ENCODE assay signal across 10 mouse cellular contexts in the genomic region with DNA sequence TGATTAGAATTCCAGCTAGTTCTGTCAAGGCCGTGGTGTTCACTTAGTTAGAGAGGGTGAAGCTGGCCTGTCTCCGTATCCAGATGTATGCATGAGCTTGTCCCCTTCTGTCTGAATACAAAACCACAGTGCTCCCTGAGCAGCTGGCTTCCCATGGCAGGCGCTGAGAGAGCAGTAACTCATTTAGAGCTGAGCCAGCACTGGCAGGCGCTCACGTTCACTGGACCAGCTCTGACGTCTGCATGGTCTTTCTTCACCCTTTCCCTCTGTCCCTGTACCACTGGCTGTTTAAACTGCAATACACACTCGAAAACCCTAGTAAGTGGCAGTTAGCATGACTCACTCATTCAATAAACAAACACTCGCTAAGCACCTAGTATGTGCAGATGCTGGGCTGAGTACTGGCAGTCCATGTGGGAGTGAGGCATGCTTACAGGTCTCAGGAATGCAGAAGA. TPM values are rescaled to one million over a fixed set of nuclear protein-coding genes. Genes with fewer than 3 reads are reported as not detected.
DNase-seq lines count a peak whose midpoint lies in the region; ATAC-seq lines count a peak whose summit lies in the region.
"Had no signal": no experiment of that assay in that cellular context is flagged by ENCODE, and none has a peak within 500 bp of the region (broad histone marks: within the 10 kb centered on the region; RNA-seq: fewer than 3 reads in every experiment).

No protein-coding gene starts in this region.

- peak; percentile 14 for DNase-seq in cerebellum, adult 11-12 months
- no peak for DNase-seq in cerebellum, adult 8-10 months
- peak; percentile 59 for DNase-seq in adipocyte (ENCODE audit: low spot score)
- peak; percentile 82 to 87 for DNase-seq in lung, adult 18-20 months
- no peak for DNase-seq in natural killer cell, adult 2 months (ENCODE audit: low spot score in 2 of 2)
- no peak for DNase-seq in frontal cortex, adult 2 months (ENCODE audit: extremely low spot score in 1 of 2, low spot score in 1 of 2)

- no peaks in the 10 kb centered on the region for H3K36me3 ChIP-seq in heart, embryonic 14.5 days (ENCODE audit: control insufficient read depth, insufficient read depth, low read length)
- H3K36me3 ChIP-seq: stomach, embryonic 15.5 days had no signal

- H3K4me1 ChIP-seq in heart, embryonic 14.5 days (ENCODE audit: control insufficient read depth in 2 of 2, insufficient read depth in 2 of 2, low read length in 2 of 2), result peaks cover 12 to 25% of the 10 kb centered on the region in 2 experiments
- H3K4me1 ChIP-seq: megakaryocyte, embryonic 14.5 days had no signal

- 47% methylated on average over 8 of the region's 8 CpGs for WGBS in heart, embryonic 14.5 days

- H3K4me3 ChIP-seq in heart, embryonic 14.5 days (ENCODE audit: control insufficient read depth in 1 of 2, insufficient read depth in 1 of 2, low read depth in 1 of 2, low read length in 2 of 2), result no peak overlapping the region
- H3K4me3 ChIP-seq: megakaryocyte, embryonic 14.5 days; stomach, embryonic 15.5 days had no signal

- H3K9me3 ChIP-seq in heart, embryonic 14.5 days (ENCODE audit: control insufficient read depth, low read length), result no peaks in the 10 kb centered on the region
- H3K9me3 ChIP-seq: stomach, embryonic 15.5 days had no signal

- H3K4me2 ChIP-seq in heart, embryonic 14.5 days (ENCODE audit: low read length), result peak overlapping the region; percentile 4; the same call in 1 of the 2 replicates
- H3K4me2 ChIP-seq: stomach, embryonic 15.5 days had no signal

- H3K27me3 ChIP-seq in heart, embryonic 14.5 days (ENCODE audit: control insufficient read depth, insufficient read depth, low read length), result no peaks in the 10 kb centered on the region
- H3K27me3 ChIP-seq: stomach, embryonic 15.5 days had no signal

- no peak for ATAC-seq in heart, embryonic 14.5 days (ENCODE audit: insufficient number of reproducible peaks, insufficient read depth, low FRiP score, low read depth)
- ATAC-seq in erythroid progenitor cell, adult 5-6 weeks (replicated peaks; ENCODE audit: low FRiP score, poor library complexity, severe bottlenecking), result no peak

- H3K9ac ChIP-seq in heart, embryonic 14.5 days (ENCODE audit: low read length), result no peak overlapping the region
- H3K9ac ChIP-seq: stomach, embryonic 15.5 days had no signal

- peak overlapping the region; percentile 77 to 82 for H3K27ac ChIP-seq in heart, embryonic 14.5 days (replicated peaks in 1 of 2; ENCODE audit: control insufficient read depth in 1 of 2, insufficient read depth in 1 of 2, low read depth in 2 of 2, low read length in 2 of 2)
- H3K27ac ChIP-seq: stomach, embryonic 15.5 days had no signal

RNA-seq across cellular contexts. Expression of gene Trib2, which starts 33.7 kb away (rescaled TPM):
- 55.5 and 62.3 TPM in 2 replicates for polyA plus RNA-seq in heart, embryonic 14.5 days (2014; fragmentation: Nextera tagmentation; extraction: Ambion mirVana)
- 4.3 and 8.0 TPM in 2 replicates for total RNA-seq in erythroid progenitor cell, adult 5-6 weeks (2015; ENCODE audit: low replicate concordance)
- total RNA-seq in erythroid progenitor cell, adult 5-6 weeks (2017; ENCODE audit: low replicate concordance), result 4.5 and 5.3 TPM in 2 replicates
- 25.3 and 29.4 TPM in 2 replicates for polyA plus RNA-seq in frontal cortex, adult 2 months (2012; rRNA removed)

Comparison
In these comparisons a context has a peak if more than half of its experiments do, and no peak if none do; other contexts are left out.
1. DNase-seq: peak in cerebellum, adult 11-12 months (single experiment), adipocyte (single experiment) and lung, adult 18-20 months (2 of 2); none in cerebellum, adult 8-10 months (single experiment), natural killer cell, adult 2 months (0 of 2) and frontal cortex, adult 2 months (0 of 2).